Mouse (Mus musculus) stomach, embryonic 16.5 days (tissue): ENCODE results near the gene Nupr1. TPM values are rescaled to one million over a fixed set of nuclear protein-coding genes. Genes with fewer than 3 reads are reported as not detected.
"Not testable (repeated sequence)": the region's sequence is repeated elsewhere in the genome, so short reads cannot be mapped to it uniquely, and the experiment has no call there.

Experiments
- ATAC-seq: fragments of 200-750 bp; cut with Nextera tagmentation; 2 replicates; pipeline ENCODE4 v1.8.0; 2017; ENCODE audit warnings: moderate number of reproducible peaks, moderate TSS enrichment; ENCODE audit not compliant: insufficient read depth, low FRiP score
- H3K27ac ChIP-seq: fragments of 300-500 bp; sonication (generic); 2 replicates; pipeline ENCODE4 v1.5.1; 2014; ENCODE audit warnings: low read length
- H3K27me3 ChIP-seq: fragments of 300-500 bp; sonication (generic); 2 replicates; pipeline ENCODE4 v1.6.1; 2014; ENCODE audit warnings: low read length, control low read depth, mixed read lengths; ENCODE audit not compliant: control insufficient read depth, insufficient read depth
- H3K36me3 ChIP-seq: fragments of 300-500 bp; sonication (generic); 2 replicates; pipeline ENCODE4 v1.6.1; 2014; ENCODE audit warnings: low read length; ENCODE audit not compliant: control insufficient read depth, insufficient read depth
- H3K4me1 ChIP-seq: fragments of 300-500 bp; sonication (generic); 2 replicates; pipeline ENCODE4 v1.6.1; 2014; ENCODE audit warnings: low read length, control low read depth, mixed read lengths; ENCODE audit not compliant: control insufficient read depth, insufficient read depth
- H3K4me2 ChIP-seq: fragments of 300-500 bp; sonication (generic); 2 replicates; pipeline ENCODE4 v1.6.1; 2014; ENCODE audit warnings: low read depth, low read length, mixed read lengths
- H3K4me3 ChIP-seq: fragments of 300-500 bp; sonication (generic); replicated peaks from 2 replicates; pipeline ENCODE4 v1.5.1; 2014; ENCODE audit warnings: mild to moderate bottlenecking, low read length
- H3K9ac ChIP-seq: fragments of 300-500 bp; sonication (generic); 2 replicates; pipeline ENCODE4 v1.6.1; 2014; ENCODE audit warnings: low read length
- H3K9me3 ChIP-seq: fragments of 300-500 bp; sonication (generic); replicated peaks from 2 replicates; pipeline ENCODE4 v1.6.1; 2016; ENCODE audit warnings: low read length, control low read depth; ENCODE audit not compliant: control insufficient read depth
- WGBS: fragments of 180-500 bp; shearing (Covaris S2); extraction: QIAGEN DNeasy Blood & Tissue Kit; methylation state at CpG from one replicate; pipeline ENCODE4 v1.1.7; 2014; 5-methylcytosine and 5-hydroxymethylcytosine counted together
- polyA plus RNA-seq: library from polyadenylated mRNA; unstranded; fragments of >200 nt; fragmentation: Nextera tagmentation; extraction: Ambion mirVana; gene quantifications from 2 replicates; pipeline ENCODE4 v1.2.1, GENCODE M21; 2015

Nupr1 gene
- polyA plus RNA-seq, 1 experiment from 2014 or later, result 141 TPM

GRCm38 (mm10) chr7:126648486-126648885 is 17.8 kb upstream of the Nupr1 start:
- Histone ChIP-seq H3K4me1 (peaks cover 9% of the 10 kb centered on the region; the same call in 1 of the 2 replicates), H3K36me3 (no peaks in the 10 kb centered on the region), H3K4me2 (peak overlapping the region; percentile 71), H3K9ac (no peak overlapping the region), H3K9me3 (no peaks in the 10 kb centered on the region), H3K4me3 (no peak overlapping the region), H3K27ac (no peak overlapping the region), H3K27me3 (no peaks in the 10 kb centered on the region)
- no peak for ATAC-seq
- WGBS, result 70% methylated on average over 4 of the region's 4 CpGs

GRCm38 (mm10) chr7:126645708-126646107 is 15.0 kb upstream of the Nupr1 start:
- H3K27ac ChIP-seq, result no peak overlapping the region

GRCm38 (mm10) chr7:126644914-126645313 is 14.3 kb upstream of the Nupr1 start:
- Histone ChIP-seq H3K4me3 (no peak overlapping the region), H3K4me2 (no peak overlapping the region), H3K9me3 (no peaks in the 10 kb centered on the region), H3K27ac (no peak overlapping the region), H3K4me1 (peaks cover 9% of the 10 kb centered on the region; the same call in 1 of the 2 replicates), H3K27me3 (no peaks in the 10 kb centered on the region), H3K36me3 (no peaks in the 10 kb centered on the region), H3K9ac (no peak overlapping the region)
- no peak for ATAC-seq

More at GRCm38 (mm10) chr7:126645708-126646107, 15.0 kb upstream of the Nupr1 start:
- WGBS, result 67% methylated on average over 5 of the region's 5 CpGs
- no peak overlapping the region for H3K4me2 ChIP-seq
- peaks cover 9% of the 10 kb centered on the region; the same call in 1 of the 2 replicates for H3K4me1 ChIP-seq
- H3K27me3 ChIP-seq, result no peaks in the 10 kb centered on the region
- no peak for ATAC-seq
- H3K9ac ChIP-seq, result no peak overlapping the region
- H3K4me3 ChIP-seq, result no peak overlapping the region
- no peaks in the 10 kb centered on the region for H3K9me3 ChIP-seq
- H3K36me3 ChIP-seq, result no peaks in the 10 kb centered on the region

GRCm38 (mm10) chr7:126644345-126644744 is 13.7 kb upstream of the Nupr1 start:
- Histone ChIP-seq H3K9me3 (no peaks in the 10 kb centered on the region), H3K27ac (no peak overlapping the region), H3K27me3 (no peaks in the 10 kb centered on the region), H3K4me3 (no peak overlapping the region), H3K9ac (no peak overlapping the region), H3K4me2 (no peak overlapping the region), H3K36me3 (no peaks in the 10 kb centered on the region), H3K4me1 (peaks cover 6% of the 10 kb centered on the region; the same call in 1 of the 2 replicates)
- WGBS, result 69% methylated on average over 3 of the region's 3 CpGs
- no peak for ATAC-seq

- H3K27me3 ChIP-seq, H3K4me2 ChIP-seq, H3K4me1 ChIP-seq, ATAC-seq, H3K36me3 ChIP-seq, H3K4me3 ChIP-seq, H3K27ac ChIP-seq, H3K9ac ChIP-seq, H3K9me3 ChIP-seq: not testable (repeated sequence)
- 43% methylated on average over 3 of the region's 3 CpGs for WGBS
These were observed 12.6 kb upstream of the Nupr1 start for GRCm38 (mm10) chr7:126643244-126643617.

GRCm38 (mm10) chr7:126642545-126643243 is 12.0 kb upstream of the Nupr1 start:
- WGBS, result 70% methylated on average over 5 of the region's 5 CpGs
- no peaks in the 10 kb centered on the region for H3K4me1 ChIP-seq

GRCm38 (mm10) chr7:126636733-126637520 is 6.3 kb upstream of the Nupr1 start:
- Histone ChIP-seq H3K4me3 (no peak overlapping the region), H3K27ac (no peak overlapping the region), H3K27me3 (no peaks in the 10 kb centered on the region), H3K9me3 (no peaks in the 10 kb centered on the region), H3K9ac (no peak overlapping the region), H3K4me1 (peaks cover 5% of the 10 kb centered on the region; the same call in 1 of the 2 replicates), H3K4me2 (no peak overlapping the region), H3K36me3 (no peaks in the 10 kb centered on the region)
- peak; percentile 77 for ATAC-seq
- 12% methylated on average over 4 of the region's 4 CpGs for WGBS

More at GRCm38 (mm10) chr7:126642545-126643243, 12.0 kb upstream of the Nupr1 start:
- Histone ChIP-seq H3K36me3 (no peaks in the 10 kb centered on the region), H3K27ac (no peak overlapping the region), H3K9ac (no peak overlapping the region), H3K9me3 (no peaks in the 10 kb centered on the region), H3K4me2 (no peak overlapping the region), H3K27me3 (no peaks in the 10 kb centered on the region), H3K4me3 (no peak overlapping the region)
- no peak for ATAC-seq

GRCm38 (mm10) chr7:126635375-126635774 is 4.7 kb upstream of the Nupr1 start:
- Histone ChIP-seq H3K4me1 (peaks cover 7% of the 10 kb centered on the region; the same call in 1 of the 2 replicates), H3K9ac (no peak overlapping the region), H3K27ac (no peak overlapping the region), H3K9me3 (no peaks in the 10 kb centered on the region), H3K36me3 (no peaks in the 10 kb centered on the region), H3K4me2 (no peak overlapping the region), H3K27me3 (no peaks in the 10 kb centered on the region), H3K4me3 (no peak overlapping the region)
- no peak for ATAC-seq

GRCm38 (mm10) chr7:126632478-126632877 is 1.8 kb upstream of the Nupr1 start:
- H3K9me3 ChIP-seq, result no peaks in the 10 kb centered on the region

More at GRCm38 (mm10) chr7:126632478-126632877, 1.8 kb upstream of the Nupr1 start:
- Histone ChIP-seq H3K27ac (no peak overlapping the region), H3K4me2 (no peak overlapping the region), H3K9ac (no peak overlapping the region), H3K4me3 (no peak overlapping the region), H3K27me3 (no peaks in the 10 kb centered on the region), H3K36me3 (no peaks in the 10 kb centered on the region), H3K4me1 (peaks cover 11% of the 10 kb centered on the region; the same call in 1 of the 2 replicates)
- WGBS, result 84% methylated on average over 2 of the region's 2 CpGs
- no peak for ATAC-seq
